Mouse (Mus musculus) gonadal fat pad, adult 2 months (tissue): ENCODE results near the gene Matk. TPM values are rescaled to one million over a fixed set of nuclear protein-coding genes. Genes with fewer than 3 reads are reported as not detected.

Experiments
- DNase-seq: peaks from one replicate; pipeline ENCODE4 v3.0.0-alpha.2; 2012; ENCODE audit warnings: low read depth
- polyA plus RNA-seq: library from polyadenylated mRNA; depleted of rRNA; stranded (reverse); fragments of >200 nt; gene quantifications from 2 replicates; pipeline ENCODE4 v1.2.3, GENCODE M21; 2012; rRNA removed

Gene Matk
- polyA plus RNA-seq, 1 experiment: 4.7 TPM

- no peak for DNase-seq
These were observed 50.1 kb downstream of the Matk start for GRCm38 (mm10) chr10:81302781-81303218.

GRCm38 (mm10) chr10:81303258-81303657, 50.5 kb downstream of the Matk start:
- DNase-seq: no peak

GRCm38 (mm10) chr10:81303761-81304160, 51.0 kb downstream of the Matk start:
- no peak for DNase-seq

- no peak for DNase-seq
These were observed 52.0 kb downstream of the Matk start for GRCm38 (mm10) chr10:81304597-81305238.

- no peak for DNase-seq
These were observed 52.9 kb downstream of the Matk start for GRCm38 (mm10) chr10:81305663-81306062.

- DNase-seq: no peak
These were observed 53.5 kb downstream of the Matk start for GRCm38 (mm10) chr10:81306173-81306668.

- DNase-seq: no peak
These were observed 54.3 kb downstream of the Matk start for GRCm38 (mm10) chr10:81306837-81307682.

GRCm38 (mm10) chr10:81309571-81309970, 56.8 kb downstream of the Matk start:
- DNase-seq: no peak

Other genes starting within 250 kb of the Matk start
- 5.9 and 6.3 TPM in 2 replicates for gene Gng7, start 238.0 kb upstream of the Matk start, polyA plus RNA-seq
- gene Diras1, start 227.3 kb upstream of the Matk start, polyA plus RNA-seq: not detected in 2 replicates
- 31.0 and 34.3 TPM in 2 replicates for gene Slc39a3, start 215.5 kb upstream of the Matk start, polyA plus RNA-seq
- 197 and 235 TPM in 2 replicates for gene Sgta, start 192.8 kb upstream of the Matk start, polyA plus RNA-seq
- gene Thop1, start 182.9 kb upstream of the Matk start, polyA plus RNA-seq: 31.7 and 35.0 TPM in 2 replicates
- 0.41 and 0.61 TPM in 2 replicates for gene Creb3l3, start 154.1 kb upstream of the Matk start, polyA plus RNA-seq
- gene Map2k2, start 147.0 kb upstream of the Matk start, polyA plus RNA-seq: 132 and 176 TPM in 2 replicates
- 30.0 and 49.1 TPM in 2 replicates for gene Zbtb7a, start 117.7 kb upstream of the Matk start, polyA plus RNA-seq
- 31.5 and 32.8 TPM in 2 replicates for gene Pias4, start 85.0 kb upstream of the Matk start, polyA plus RNA-seq
- 1,971 and 2,241 TPM in 2 replicates for gene Eef2, start 76.3 kb upstream of the Matk start, polyA plus RNA-seq
- gene Dapk3, start 69.9 kb upstream of the Matk start, polyA plus RNA-seq: 76.3 and 81.7 TPM in 2 replicates
- not detected in 2 replicates for gene 4930442H23Rik, start 69.1 kb upstream of the Matk start, polyA plus RNA-seq
- not detected in 2 replicates for gene Nmrk2, start 50.9 kb upstream of the Matk start, polyA plus RNA-seq
- 0.03 TPM in 1 of 2 replicates, not detected in the other for gene Atcay, start 22.1 kb upstream of the Matk start, polyA plus RNA-seq
- gene Zfr2, start 19.8 kb upstream of the Matk start, polyA plus RNA-seq: 17.9 and 20.9 TPM in 2 replicates
- 65.7 and 72.8 TPM in 2 replicates for gene Mrpl54, start 14.0 kb downstream of the Matk start, polyA plus RNA-seq
- 61.1 and 77.4 TPM in 2 replicates for gene Apba3, start 14.0 kb downstream of the Matk start, polyA plus RNA-seq
- gene Tjp3, start 38.6 kb downstream of the Matk start, polyA plus RNA-seq: 21.4 and 29.9 TPM in 2 replicates
- gene Pip5k1c, start 40.0 kb downstream of the Matk start, polyA plus RNA-seq: 57.9 and 58.4 TPM in 2 replicates
- 24.8 and 25.0 TPM in 2 replicates for gene Cactin, start 68.2 kb downstream of the Matk start, polyA plus RNA-seq
- 8.3 and 9.3 TPM in 2 replicates for gene Tbxa2r, start 75.8 kb downstream of the Matk start, polyA plus RNA-seq
- gene Gipc3, start 90.3 kb downstream of the Matk start, polyA plus RNA-seq: 1.4 and 1.7 TPM in 2 replicates
- 60.3 and 76.7 TPM in 2 replicates for gene Hmg20b, start 97.5 kb downstream of the Matk start, polyA plus RNA-seq
- gene Mfsd12, start 104.6 kb downstream of the Matk start, polyA plus RNA-seq: 29.8 and 39.5 TPM in 2 replicates
- gene 4930404N11Rik, start 112.9 kb downstream of the Matk start, polyA plus RNA-seq: 1.7 and 2.0 TPM in 2 replicates
- 48.7 and 59.7 TPM in 2 replicates for gene Fzr1, start 125.6 kb downstream of the Matk start, polyA plus RNA-seq
- gene Dohh, start 131.5 kb downstream of the Matk start, polyA plus RNA-seq: 93.9 and 96.3 TPM in 2 replicates
- gene Gm48551, start 131.5 kb downstream of the Matk start, polyA plus RNA-seq: 3.3 and 4.2 TPM in 2 replicates
- 3.1 and 5.6 TPM in 2 replicates for gene Gm48552, start 136.1 kb downstream of the Matk start, polyA plus RNA-seq
- 28.6 and 32.6 TPM in 2 replicates for gene Smim24, start 140.1 kb downstream of the Matk start, polyA plus RNA-seq
- gene Nfic, start 202.7 kb downstream of the Matk start, polyA plus RNA-seq: 33.6 and 61.6 TPM in 2 replicates
- gene Celf5, start 229.8 kb downstream of the Matk start, polyA plus RNA-seq: 0.27 and 0.67 TPM in 2 replicates
- 115 and 131 TPM in 2 replicates for gene Ncln, start 243.5 kb downstream of the Matk start, polyA plus RNA-seq
- 2.8 and 3.5 TPM in 2 replicates for gene S1pr4, start 247.2 kb downstream of the Matk start, polyA plus RNA-seq